Comparison of ENCODE assay signal across 8 mouse cellular contexts in the genomic region with DNA sequence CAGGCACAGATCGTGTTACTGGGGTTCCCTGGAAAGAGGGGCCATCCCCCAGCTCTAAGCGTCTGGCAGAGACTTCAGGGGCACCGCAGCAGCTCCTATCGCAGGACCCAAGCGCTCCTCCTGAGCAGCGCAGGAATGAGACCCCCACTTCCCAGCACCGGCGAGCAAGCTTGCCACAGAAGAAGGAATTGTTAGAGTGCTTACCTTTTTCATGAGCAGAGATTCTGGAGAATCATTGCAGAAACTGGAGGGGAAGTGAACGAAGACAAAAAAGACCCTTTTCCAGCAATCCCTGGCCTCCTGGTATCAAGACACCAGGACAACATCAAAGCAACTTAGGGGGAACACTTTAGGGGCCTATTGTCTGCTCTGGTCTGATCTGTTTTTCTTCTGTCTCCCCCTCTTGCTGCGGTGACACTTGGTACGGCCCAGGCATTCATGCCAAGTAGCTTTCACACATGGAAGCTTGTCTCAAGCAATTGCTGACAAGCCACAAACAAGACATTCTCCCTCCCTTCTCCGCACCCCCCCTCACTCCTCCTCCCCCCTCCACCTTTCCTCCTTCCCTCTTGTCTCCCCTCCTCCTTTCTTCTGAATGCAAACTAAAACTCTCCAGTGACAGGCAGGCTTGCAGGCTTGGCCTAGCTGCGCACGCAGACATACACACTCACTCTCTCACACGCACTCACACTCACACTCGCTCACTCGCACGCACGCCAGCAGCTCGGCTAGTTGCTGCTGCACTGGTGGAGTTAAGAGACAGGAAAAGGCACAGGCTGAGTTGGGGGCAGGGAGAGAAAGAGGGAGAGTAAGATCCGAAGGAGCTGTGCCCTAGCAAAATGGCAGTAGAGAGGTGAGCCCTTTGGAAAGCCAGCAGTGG. TPM values are rescaled to one million over a fixed set of nuclear protein-coding genes. Genes with fewer than 3 reads are reported as not detected.
DNase-seq lines count a peak whose midpoint lies in the region; ATAC-seq and TF ChIP-seq lines count a peak whose summit lies in the region.

TSS of gene Bcl9 (minus strand) at position 365 of the 880 bp plus-strand sequence.

- peak within 1 kb of the TSS; percentile 76 for H3K4me3 ChIP-seq in hindbrain, embryonic 12.5 days
- peak within 1 kb of the TSS; percentile 64 for H3K4me3 ChIP-seq in lung, postnatal 0 days (ENCODE audit: low read depth, low read length)

- ATAC-seq in hindbrain, embryonic 12.5 days (ENCODE audit: low FRiP score): peak; percentile 91
- peak; percentile 83 for ATAC-seq in lung, postnatal 0 days

- peak within 1 kb of the TSS; percentile 87 for H3K4me2 ChIP-seq in hindbrain, embryonic 12.5 days (replicated peaks)
- H3K4me2 ChIP-seq in lung, postnatal 0 days (replicated peaks; ENCODE audit: low read depth, low read length): peak within 1 kb of the TSS; percentile 66

- no peaks in the 10 kb centered on the region for H3K9me3 ChIP-seq in hindbrain, embryonic 12.5 days (replicated peaks)
- H3K9me3 ChIP-seq in lung, postnatal 0 days (ENCODE audit: low read length): no peaks in the 10 kb centered on the region

- no peaks in the 10 kb centered on the region for H3K36me3 ChIP-seq in hindbrain, embryonic 12.5 days
- H3K36me3 ChIP-seq in lung, postnatal 0 days (ENCODE audit: insufficient read depth, low read length): no peaks in the 10 kb centered on the region

- DNase-seq in NIH3T3 (ENCODE audit: low read depth): peak; percentile 94
- peak; percentile 96 for DNase-seq in cerebellum, adult 9-10 months
- DNase-seq in frontal cortex, postnatal 14 days (ENCODE audit: low spot score in 2 of 2): peak; percentile 72 to 85
- peak; percentile 86 to 88 for DNase-seq in layer of hippocampus, postnatal 10 days (ENCODE audit: low spot score in 2 of 2)
- peak; percentile 93 for DNase-seq in lung, postnatal 0 days (ENCODE audit: low spot score)
- DNase-seq in ovary, postnatal 14 days (ENCODE audit: low spot score): peak; percentile 84
- DNase-seq in thymus, postnatal 25 days: peak; percentile 81

- peak within 1 kb of the TSS; percentile 91 for H3K9ac ChIP-seq in hindbrain, embryonic 12.5 days
- peak within 1 kb of the TSS; percentile 73 for H3K9ac ChIP-seq in lung, postnatal 0 days (replicated peaks; ENCODE audit: low read depth)

- WGBS in hindbrain, embryonic 12.5 days: under 1% methylated on average over 21 of the region's 21 CpGs
- under 1% methylated on average over 21 of the region's 21 CpGs for WGBS in lung, postnatal 0 days

- TF ChIP-seq CTCF in lung, postnatal 0 days (IDR thresholded peaks at IDR 0.05): no peak; the same call in 1 of the 2 replicates

- no peaks in the 10 kb centered on the region for H3K27me3 ChIP-seq in hindbrain, embryonic 12.5 days
- no peaks in the 10 kb centered on the region for H3K27me3 ChIP-seq in lung, postnatal 0 days (replicated peaks; ENCODE audit: insufficient read depth, low read length)

- H3K27ac ChIP-seq in hindbrain, embryonic 12.5 days: peak within 1 kb of the TSS; percentile 98
- H3K27ac ChIP-seq in lung, postnatal 0 days (ENCODE audit: low read length): peak within 1 kb of the TSS; percentile 73

- H3K4me1 ChIP-seq in hindbrain, embryonic 12.5 days: peaks cover 31% of the 10 kb centered on the region
- no peaks in the 10 kb centered on the region for H3K4me1 ChIP-seq in lung, postnatal 0 days (ENCODE audit: insufficient read depth, low read depth, low read length)

- peak; percentile 35; the same call in 1 of the 2 replicates for TF ChIP-seq EP300 in lung, postnatal 0 days (IDR thresholded peaks at IDR 0.05)

RNA-seq across cellular contexts. Expression of gene Bcl9, which starts in this region (rescaled TPM):
- polyA plus RNA-seq in hindbrain, embryonic 12.5 days (2016; fragmentation: Nextera tagmentation; extraction: Ambion mirVana): 72.8 and 82.3 TPM in 2 replicates
- 10 to 100 TPM; 70.9 to 73.6 TPM for total RNA-seq in layer of hippocampus, postnatal 10 days (2021)
- polyA plus RNA-seq in lung, postnatal 0 days (2015; fragmentation: Nextera tagmentation; extraction: Ambion mirVana): 26.6 and 27.1 TPM in 2 replicates

Comparison
In these comparisons a context has a peak if more than half of its experiments do, and no peak if none do; other contexts are left out.
1. Peak in every context shown above with its lines: DNase-seq, ATAC-seq, H3K4me3 ChIP-seq and H3K27ac ChIP-seq.